Mouse (Mus musculus) kidney, adult 11 months (tissue): ENCODE measurements at regions not wholly inside any gene's neighbourhood (a gene's known extent, or its start where the extent isn't known, plus 50 kb on each side); places are given as distances from the start of the nearest gene placed in this dataset.

Experiments used
- DNase-seq: peaks from one replicate; pipeline ENCODE4 v3.0.0; 2022

- DNase-seq, result no peak
These were observed 52.0 kb upstream of the Dynlrb2 start for GRCm38 (mm10) chr8:116452806-116453205.

- DNase-seq, result no peak
These were observed 53.4 kb upstream of the Dynlrb2 start for GRCm38 (mm10) chr8:116451397-116451796.

- no peak for DNase-seq
These were observed 57.3 kb upstream of the Dynlrb2 start for GRCm38 (mm10) chr8:116447452-116447851.

DNA sequence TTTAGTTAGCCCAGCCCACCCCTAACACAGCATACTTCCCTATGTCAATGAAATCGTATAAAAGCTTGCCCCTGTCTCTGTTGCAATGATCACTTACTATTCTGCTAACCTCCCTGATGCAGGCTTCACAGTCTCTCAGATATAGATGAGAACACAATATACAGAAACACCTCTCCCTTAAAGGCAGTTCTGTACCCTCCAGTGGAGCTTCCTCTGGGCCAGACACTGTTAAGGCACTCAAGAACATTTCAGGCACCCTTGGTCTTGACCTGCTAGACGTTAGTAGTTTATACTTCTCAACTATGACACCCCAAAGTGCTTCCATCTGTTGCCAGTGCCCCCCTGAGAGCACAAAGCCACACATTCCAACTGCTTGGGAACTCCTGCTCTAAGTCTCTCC, 61.9 kb upstream of the Dynlrb2 start:
- DNase-seq, result no peak

GRCm38 (mm10) chr8:116438895-116439294, 65.9 kb upstream of the Dynlrb2 start:
- DNase-seq, result peak; percentile 40

DNA sequence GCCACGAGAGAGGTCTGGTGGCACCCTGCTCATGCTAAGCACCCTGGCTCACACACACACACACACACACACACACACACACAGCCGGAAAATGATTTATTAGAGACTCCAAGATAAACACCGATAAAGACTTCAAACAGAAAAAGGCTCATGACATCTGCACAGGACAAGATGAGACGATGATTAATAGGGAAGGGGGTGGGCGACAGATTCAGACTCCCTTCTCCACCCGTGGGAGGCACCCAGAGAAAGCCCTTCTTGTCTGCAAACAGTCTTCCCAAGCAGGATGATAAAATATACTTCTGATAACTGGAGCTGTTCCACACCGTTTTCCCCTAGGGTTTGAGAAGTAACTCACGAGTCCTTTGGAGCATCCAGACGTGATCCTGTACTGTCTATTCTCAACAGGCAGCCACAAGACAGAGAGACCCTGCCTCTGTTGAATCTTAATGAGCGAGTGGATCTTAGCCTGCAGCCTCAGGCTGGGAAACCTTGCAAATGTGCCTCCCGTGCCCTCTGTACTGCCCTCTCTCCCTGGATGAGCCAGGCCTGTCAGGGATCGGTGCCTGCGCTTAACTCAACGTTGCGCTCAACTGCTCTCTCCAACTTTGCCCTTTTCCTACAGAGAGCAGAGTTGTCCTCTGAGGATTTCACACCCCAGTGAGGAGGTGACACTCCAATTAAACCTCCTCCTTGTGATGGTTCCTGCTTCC, 69.3 kb upstream of the Dynlrb2 start:
- peak; percentile 70 for DNase-seq

DNA sequence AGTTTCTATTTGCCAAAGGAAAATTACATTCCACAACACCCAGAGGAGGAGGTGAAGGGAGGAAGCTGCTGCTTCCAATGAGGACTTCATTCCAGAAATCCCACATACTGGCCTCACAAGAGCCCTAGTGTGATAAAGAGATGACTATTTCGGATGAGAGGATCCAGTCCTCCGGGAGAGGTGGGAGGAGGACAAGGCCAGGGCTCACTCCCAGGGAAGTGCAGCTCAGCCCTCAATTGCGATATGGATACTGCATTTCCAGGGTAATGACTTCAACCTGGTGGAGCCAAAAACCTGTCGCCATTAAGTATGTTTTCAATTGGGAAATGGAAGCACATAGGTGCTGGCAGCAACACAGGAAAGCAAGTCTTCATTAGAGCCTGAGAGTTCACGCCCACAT, 74.7 kb upstream of the Dynlrb2 start:
- no peak for DNase-seq

DNA sequence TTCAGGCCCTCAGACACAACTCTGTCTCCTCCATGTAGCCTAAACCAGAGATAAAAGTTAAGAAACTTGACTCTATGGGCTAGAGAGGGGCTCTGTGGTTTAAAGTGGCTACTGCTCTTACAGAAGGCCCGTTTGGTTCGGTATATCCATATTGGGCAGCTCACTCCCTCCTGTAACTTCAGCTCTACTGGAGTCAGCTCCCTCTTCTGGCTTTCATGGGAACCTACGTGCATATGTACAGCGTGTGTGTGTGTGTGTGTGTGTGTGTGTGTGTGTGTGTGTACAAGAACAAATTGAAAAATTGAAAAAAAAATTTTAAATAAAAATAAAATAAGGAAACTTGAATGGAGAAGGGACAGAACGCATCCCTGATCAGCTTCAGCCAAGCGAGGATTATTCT, 75.1 kb upstream of the Dynlrb2 start:
- no peak for DNase-seq

- no peak for DNase-seq
These were observed 81.9 kb upstream of the Dynlrb2 start for GRCm38 (mm10) chr8:116422826-116423225.

DNA sequence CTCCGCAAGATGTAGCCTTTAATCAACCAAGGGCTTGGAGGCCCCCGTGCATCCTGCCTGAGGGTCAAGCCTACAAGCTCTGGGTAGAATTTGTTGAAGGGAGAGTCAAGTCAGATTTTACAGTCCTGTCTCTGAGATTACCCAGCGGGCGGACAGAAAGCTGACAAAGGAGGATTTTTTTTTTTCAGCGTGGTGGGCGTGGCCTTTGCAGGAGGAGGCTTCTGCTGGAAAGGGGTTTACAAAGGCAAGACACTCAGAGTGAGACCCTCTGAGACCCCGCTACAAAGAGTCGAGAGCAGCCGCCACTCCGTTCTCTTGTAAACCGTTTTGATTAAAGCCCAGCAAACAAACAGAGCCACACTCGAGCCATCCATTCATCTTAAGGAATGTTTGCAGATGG, 92.1 kb upstream of the Dynlrb2 start:
- DNase-seq, result no peak

DNA sequence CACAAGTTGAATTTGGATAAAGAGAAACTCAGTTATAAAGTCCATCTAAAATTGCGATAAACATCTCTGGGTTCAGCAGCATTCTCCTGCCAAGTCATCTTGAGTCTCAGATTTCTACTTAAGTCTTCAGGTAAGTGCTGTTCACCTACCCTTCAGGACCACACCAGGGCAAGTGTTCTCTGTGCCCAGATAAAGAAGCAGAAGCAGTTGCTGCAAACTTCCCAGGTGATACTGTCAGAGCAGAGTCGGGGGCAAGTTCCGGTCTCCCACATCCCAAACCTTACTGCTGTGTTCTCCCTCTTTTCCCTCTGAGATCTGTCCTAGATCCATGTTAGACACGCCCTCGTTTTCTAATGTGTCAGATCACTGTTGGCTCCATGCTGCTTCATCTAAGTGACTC, 94.7 kb upstream of the Dynlrb2 start:
- no peak for DNase-seq

DNA sequence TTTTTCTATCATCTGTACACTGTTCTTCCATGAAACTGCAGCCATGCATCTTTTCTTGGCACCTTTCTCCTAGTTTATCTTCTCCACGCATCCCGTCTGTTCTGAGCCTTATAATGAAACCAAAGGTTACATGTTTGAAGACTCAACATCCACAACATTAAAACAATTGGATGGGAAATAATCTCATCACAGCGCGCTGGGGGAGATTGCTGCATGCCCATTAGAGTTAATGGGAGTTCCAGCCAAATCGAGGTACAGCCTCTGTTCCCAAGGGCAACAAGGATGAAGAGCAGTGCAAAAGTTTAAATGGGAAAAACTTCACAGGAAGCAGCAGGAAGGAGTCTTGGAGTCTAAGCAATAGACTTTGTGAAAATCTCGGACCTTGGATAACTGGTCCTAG, 95.8 kb upstream of the Dynlrb2 start:
- no peak for DNase-seq

- DNase-seq, result no peak
These were observed 100.2 kb upstream of the Dynlrb2 start for GRCm38 (mm10) chr8:116404571-116404970.

DNA sequence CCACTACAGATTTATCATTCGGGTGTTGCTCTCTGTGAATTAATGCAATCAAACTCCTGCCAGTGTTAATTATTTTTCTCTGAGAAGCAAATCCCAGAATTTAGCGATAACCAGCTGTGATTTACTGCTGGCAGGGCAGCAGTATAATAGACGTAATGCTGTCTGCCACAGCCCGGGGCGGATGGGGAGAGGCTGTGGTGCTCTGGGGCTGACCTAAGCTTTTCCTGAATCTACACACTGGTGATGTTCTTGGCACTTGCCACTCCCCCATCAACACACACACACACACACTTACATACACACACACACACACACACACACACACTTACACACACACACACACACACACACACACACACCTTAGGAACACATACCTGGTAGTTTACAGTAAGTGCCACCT, 101.4 kb upstream of the Dynlrb2 start:
- DNase-seq, result no peak

DNA sequence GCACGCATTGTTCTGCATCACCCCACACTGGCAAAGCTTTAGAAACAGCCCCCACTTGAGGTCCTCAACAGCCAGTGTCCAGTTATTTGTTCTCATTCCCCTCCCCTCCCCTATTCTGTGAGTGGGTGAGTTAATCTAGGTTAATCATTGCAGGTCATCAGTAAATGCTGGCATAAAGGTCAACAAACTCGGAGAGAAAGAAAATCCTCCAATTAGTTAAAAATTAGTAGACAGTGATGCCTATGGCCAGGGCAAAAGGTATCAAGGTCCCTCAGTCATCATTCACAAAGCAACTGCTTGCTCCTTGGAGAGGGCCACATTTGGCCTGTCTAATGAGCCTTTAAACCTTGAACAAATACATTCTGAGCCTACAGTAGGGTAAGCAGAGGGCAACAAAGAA, 105.3 kb upstream of the Dynlrb2 start:
- peak; percentile 36 for DNase-seq

DNA sequence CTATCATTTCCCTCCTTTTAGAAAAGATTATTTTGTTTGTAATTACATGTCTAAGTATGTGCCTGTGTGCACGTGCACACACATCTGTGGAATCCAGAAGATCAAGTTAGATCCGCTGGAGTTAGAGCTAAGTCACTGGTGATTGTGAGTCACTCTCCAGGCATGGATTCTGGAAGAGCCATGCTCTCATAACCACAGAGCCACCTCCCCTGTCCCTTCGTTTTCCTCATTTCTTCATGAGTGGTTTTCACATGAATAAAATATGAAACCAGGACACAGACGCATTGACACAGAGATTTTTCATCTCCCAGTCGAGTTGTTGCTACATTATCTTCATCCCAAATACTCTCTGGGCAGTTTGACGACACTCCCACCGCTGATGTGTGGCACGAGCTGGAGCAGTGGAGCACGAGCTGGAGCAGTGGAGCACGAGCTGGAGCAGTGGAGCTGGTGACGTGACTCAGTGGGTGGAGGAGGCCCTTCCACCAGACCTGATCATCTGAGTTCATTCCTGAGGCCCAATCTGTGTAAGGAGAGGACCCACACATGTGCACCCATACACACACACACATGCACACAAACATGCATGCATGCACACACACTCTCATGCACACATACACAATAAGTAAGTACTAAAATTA, 106.1 kb upstream of the Dynlrb2 start:
- DNase-seq, result no peak

DNA sequence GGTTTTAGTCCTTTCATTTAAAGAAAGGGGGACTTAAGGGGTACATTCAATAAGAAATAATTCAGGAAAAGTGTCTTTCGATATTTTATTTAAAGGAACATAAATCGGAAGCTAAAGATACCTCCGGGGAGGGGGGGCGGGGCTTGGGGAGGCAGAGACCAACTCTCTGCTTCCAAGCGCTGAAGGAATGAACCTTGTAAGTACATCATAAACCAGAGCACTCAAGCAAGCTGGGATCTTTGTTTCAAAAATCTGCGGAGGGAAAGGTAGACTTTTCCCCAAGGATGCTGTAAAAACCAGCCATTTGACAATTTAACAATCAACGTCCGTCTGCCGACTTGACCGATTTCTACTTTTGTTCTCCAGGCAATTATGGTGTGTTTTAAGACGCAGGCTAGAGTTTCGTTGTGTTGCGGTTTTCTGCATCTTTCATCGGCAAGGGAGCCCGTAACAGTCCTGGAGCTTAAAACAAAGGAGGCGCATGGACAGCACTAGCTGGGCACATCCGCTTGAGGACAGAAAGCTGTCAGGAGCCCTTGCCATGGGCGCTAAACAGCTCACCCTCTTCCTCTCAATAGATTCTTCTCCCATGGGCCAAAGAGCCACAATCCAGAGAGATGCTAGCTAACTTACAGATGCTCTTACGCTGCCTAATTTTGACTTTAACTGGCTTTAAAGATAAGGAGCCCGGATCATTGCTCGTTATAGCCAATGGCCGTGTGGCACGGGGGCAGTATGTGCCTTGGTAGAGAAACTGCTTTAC, 119.4 kb upstream of the Dynlrb2 start:
- DNase-seq, result no peak

GRCm38 (mm10) chr8:116384418-116385089, 120.2 kb upstream of the Dynlrb2 start:
- no peak for DNase-seq

DNA sequence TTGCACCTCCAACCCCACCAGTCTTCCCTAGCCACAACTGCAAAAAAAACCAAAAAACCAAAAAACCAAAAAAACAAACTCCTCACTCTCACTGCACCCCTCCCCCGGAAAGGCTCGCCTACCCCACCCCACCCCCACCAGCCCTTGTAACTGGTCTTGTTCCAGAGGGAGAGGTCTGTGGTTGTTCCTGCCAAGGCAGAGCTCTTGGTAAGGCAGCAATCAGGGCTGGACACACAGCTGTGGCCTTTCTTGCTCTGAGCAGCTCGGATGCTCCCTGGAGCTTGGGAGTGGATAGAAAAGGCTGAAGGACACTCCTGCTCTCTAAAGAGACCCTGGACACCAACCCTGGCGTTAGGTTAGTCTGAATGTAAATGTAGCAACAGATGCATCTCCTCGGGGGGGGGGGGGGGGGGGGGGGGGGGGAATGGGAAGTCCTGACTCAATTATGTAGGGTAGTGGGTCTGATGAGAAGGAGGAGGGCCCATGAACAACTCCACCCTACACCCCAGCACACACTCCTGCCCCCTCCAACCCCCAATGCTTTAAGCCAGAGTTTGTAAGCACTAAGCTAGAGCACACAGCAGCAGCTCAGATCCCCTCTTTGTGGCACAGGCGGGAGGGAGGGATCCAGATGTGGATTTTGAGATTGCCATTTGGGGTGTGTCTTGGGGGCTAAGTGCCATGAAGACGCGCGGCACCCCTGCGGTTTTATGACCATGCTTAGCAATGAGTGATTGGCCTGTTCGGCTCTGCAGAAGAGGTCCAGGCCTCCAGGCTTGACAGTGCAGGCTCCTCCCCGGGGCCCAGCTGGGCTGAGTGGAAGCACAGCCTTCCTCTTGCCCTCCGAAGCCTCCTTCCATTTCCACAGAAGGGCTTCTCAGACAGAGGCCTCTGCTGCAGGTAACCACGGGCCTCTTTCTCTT, 121.0 kb upstream of the Dynlrb2 start:
- DNase-seq, result no peak

GRCm38 (mm10) chr8:116383036-116383435, 121.7 kb upstream of the Dynlrb2 start:
- no peak for DNase-seq

- peak; percentile 20 for DNase-seq
These were observed 124.2 kb upstream of the Dynlrb2 start for GRCm38 (mm10) chr8:116380601-116381000.

DNA sequence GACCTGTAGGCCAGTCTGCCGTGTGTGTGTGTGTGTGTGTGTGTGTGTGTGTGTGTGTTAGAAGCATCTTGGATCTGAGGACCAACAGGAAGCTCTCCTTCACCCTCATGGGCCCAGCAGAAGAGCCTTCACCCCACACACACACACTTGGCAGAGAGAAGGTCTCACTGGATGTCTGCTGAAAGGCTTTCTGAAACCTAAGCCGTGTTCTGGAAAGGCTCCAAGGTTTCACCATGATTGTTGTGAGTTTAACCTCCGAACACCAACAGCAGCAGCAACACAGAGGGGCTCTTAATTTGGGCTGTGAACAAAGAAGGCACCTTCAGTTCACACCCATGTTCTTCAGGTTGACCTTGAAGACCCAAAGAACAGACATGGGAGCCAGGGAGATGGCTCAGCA, 124.9 kb upstream of the Dynlrb2 start:
- DNase-seq, result no peak
